Mouse (Mus musculus) bone marrow, adult 2 months (tissue): ENCODE data around the gene Sgpp2.

Experiments used
- CTCF ChIP-seq: fragments of 200-500 bp; IDR thresholded peaks from 2 replicates; pipeline ENCODE4 v1.5.1; 2011; ENCODE audit warnings: low read length, control low read depth; ENCODE audit not compliant: control insufficient read depth, insufficient read depth
- POLR2A ChIP-seq: fragments of 200-500 bp; IDR thresholded peaks from 2 replicates; pipeline ENCODE4 v1.6.1; 2011; ENCODE audit warnings: low read depth, mild to moderate bottlenecking, control low read depth, low read length, borderline replicate concordance; ENCODE audit not compliant: control insufficient read depth

GRCm38 (mm10) chr1:78338212-78338611 lies 28.1 kb downstream of the Sgpp2 start:
- TF ChIP-seq POLR2A (no peak), CTCF (no peak)
